Mouse (Mus musculus) inflammation-experienced regulatory T-cells (primary cell): ENCODE measurements around the gene Htr2c. TPM values are rescaled to one million over a fixed set of nuclear protein-coding genes. Genes with fewer than 3 reads are reported as not detected.

Experiments used
- polyA plus RNA-seq, 2 experiments: library from polyadenylated mRNA; unstranded; fragments of 100-300 nt; shearing (Covaris generic); gene quantifications; one replicate each; pipeline ENCODE4 v1.2.1; 2017

Htr2c gene
- not detected for polyA plus RNA-seq

DNA sequence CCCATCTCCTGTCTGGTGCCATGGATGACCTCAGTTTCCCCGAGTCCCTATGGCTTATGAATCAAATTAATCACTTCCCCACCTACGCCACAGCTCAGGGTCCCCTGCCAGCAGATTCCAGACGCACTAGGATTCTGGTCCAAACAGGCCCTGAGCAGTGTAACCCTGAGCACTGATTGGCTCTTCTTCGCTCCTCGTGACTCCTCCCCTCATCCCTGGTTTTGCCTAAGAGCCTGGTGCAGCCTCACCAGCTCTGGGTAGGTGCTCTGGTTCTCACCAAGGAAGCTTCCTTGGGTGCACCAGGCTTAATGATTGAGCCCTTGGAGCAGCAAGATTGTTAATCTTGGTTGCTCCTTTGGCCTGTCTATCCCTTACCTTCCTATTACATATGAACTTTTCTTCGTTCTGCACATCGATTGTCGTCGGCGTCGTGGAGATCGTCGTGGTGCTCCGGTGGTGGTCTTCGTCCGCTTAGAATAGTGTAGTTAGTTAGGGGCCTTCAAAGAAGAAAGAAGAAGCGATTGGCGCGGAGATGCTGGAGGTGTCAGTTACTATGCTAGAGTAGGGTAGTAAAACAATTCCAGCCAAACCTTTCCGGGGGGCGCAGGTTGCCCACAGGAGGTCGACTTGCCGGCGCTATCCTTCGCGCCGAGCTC, at the start of gene Htr2c:
TSS of gene Htr2c (plus strand) at position 256 of the 656 bp plus-strand sequence.

